Mouse (Mus musculus) heart, postnatal 36 days (tissue): ENCODE results near the gene Galr3. TPM values are rescaled to one million over a fixed set of nuclear protein-coding genes. Genes with fewer than 3 reads are reported as not detected.
"Not testable (repeated sequence)": the region's sequence is repeated elsewhere in the genome, so short reads cannot be mapped to it uniquely, and the experiment has no call there.

Experiments
- DNase-seq, 2 experiments: peaks; one replicate each; pipeline ENCODE4 v3.0.0; 2021 to 2022
- intact Hi-C: fragments of 180-260 bp; cut with DNase I; formaldehyde crosslinking; loops from one replicate; pipeline ENCODE4 v1.15.1; 2025
- total RNA-seq, 2 experiments: library from RNA; stranded (reverse); gene quantifications; 2 replicates each; pipeline ENCODE4 v1.2.3; 2021

Gene Galr3
- total RNA-seq = not detected

GRCm38 (mm10) chr15:79041585-79041984, at the start of gene Galr3:
Gene Galr3, plus strand, starts transcription at chr15:79041885.
- intact Hi-C loops = no loop called here
- DNase-seq = no peak

DNA sequence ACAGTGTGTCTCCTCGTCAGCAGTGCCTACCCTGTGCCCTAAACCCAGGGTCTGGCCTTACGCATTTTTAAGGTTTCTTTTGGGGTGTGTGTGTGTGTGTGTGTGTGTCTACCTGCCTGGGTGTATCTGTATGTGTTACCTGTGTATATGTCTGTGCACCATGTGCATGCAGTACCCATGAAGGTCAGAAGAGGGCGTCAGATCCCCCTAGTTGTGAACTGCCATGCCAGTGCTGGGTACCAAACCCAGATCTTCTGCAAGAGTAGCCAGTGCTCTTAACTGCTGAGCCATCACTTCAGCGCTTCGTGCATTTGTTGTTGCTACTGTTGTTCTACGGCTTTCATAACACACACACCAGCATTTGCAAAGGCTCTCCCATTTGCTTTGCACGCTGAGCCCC, 49.5 kb upstream of the Galr3 start:
- no peak for DNase-seq
- intact Hi-C loops = no loop called here

DNA sequence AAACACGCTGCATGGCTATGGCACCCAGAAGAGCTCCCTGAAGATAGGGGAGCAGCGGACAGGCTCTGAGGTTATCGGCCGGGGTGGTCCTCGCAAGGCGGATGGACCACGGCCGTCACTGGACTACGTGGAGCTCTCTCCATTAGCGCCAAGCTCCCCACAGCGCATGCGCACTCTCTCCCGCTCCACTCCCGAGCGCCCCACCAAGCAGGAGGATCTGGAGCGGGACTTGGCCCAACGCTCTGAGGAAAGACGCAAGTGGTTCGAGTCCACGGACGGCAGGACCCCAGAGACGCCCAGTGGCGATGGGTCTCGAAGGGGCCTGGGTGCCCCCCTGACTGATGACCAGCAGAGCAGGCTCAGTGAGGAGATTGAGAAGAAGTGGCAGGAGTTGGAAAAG, 48.8 kb upstream of the Galr3 start:
- intact Hi-C loops = no loop called here
- DNase-seq = no peak

DNA sequence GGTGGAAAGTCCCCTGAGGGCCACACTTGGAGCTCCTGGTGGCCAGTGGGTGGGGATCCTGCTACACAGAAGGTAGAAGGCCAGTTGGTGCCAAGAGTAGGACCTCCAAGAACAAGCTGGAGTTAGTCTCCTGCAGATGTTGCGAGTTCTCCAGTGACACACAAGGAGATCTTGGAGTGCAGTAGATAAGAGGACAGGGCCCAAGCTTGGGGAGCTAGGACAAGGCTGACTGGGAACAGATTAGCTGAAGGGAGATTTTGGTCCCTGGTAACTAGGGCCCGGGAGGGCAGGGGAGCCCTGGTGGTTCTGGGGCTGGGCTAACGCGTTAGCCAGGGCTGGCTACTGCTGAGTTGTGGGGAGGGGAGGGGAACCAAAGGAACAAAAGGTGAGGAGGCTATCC, 45.8 kb upstream of the Galr3 start:
- intact Hi-C loops = no loop called here
- no peak for DNase-seq

- intact Hi-C loops = no loop called here
- DNase-seq = no peak
These were observed 45.0 kb upstream of the Galr3 start for GRCm38 (mm10) chr15:78996663-78997062.

- DNase-seq = no peak
- intact Hi-C loops = no loop called here
These were observed 43.3 kb upstream of the Galr3 start for GRCm38 (mm10) chr15:78998348-78998747.

GRCm38 (mm10) chr15:78999586-78999985, 42.1 kb upstream of the Galr3 start:
- intact Hi-C loops = no loop called here
- no peak for DNase-seq

- intact Hi-C loops = no loop called here
- no peak for DNase-seq
These were observed 41.3 kb upstream of the Galr3 start for GRCm38 (mm10) chr15:79000357-79000791.

DNA sequence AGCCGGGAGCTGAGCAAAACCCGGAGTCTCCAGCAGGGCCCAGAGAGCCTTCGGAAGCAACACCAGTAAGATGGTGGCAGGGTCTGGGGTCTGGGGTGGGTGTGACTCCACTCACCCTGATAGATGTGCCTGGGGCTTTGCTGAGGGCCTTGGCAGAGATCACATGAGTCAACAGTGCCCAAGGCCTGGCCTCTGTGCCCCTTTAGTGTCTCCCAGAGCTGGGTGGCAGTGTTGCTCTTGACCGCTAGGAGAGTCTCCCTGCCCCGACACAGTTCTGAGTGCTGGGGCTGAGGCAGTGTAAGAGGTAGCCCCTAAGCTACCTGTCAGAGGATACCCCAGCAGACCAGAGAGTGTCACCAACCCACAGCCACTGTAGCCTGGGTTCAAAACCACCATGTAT, 40.1 kb upstream of the Galr3 start:
- intact Hi-C loops = no loop called here
- no peak for DNase-seq

DNA sequence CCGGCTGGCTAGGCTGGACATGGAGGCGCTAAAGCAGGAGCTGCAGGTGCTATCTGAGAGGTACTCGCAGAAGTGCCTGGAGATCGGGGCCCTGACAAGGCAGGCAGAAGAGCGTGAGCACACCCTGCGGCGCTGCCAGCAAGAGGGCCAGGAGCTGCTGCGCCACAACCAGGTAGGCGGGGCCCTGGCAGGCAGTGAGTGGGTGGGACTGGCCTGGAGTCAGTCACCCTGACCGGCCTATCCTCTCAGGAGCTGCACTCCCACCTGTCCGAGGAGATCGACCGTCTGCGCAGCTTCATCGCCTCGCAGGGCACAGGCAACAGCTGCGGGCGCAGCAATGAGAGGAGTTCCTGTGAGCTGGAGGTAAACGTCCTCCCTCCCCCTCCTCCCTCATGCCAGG, 39.6 kb upstream of the Galr3 start:
- intact Hi-C loops = no loop called here
- DNase-seq = no peak

DNA sequence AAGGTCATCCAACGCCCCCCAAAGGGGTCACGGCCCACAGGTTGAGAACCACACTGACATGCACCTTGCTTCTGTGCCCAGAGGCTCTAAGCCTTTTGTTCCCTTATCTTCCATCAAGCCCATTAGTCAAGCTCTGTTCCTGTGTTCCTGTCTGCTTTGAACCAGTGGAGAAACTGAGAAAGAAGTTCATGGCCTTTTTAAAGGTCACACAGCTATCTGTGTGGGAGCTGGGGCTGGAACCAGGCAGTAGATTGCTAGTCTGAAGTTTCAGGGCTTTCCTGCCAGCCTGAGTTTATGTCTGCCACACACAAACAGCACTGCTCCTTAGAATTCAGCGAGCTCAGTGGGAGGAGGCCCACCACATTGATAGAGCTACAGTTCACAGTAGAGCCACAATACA, 38.6 kb upstream of the Galr3 start:
- no peak for DNase-seq
- intact Hi-C loops = no loop called here

- intact Hi-C loops = no loop called here
- DNase-seq = no peak
These were observed 36.1 kb upstream of the Galr3 start for GRCm38 (mm10) chr15:79005581-79005980.

GRCm38 (mm10) chr15:79006638-79007037, 35.0 kb upstream of the Galr3 start:
- no peak for DNase-seq
- intact Hi-C loops = no loop called here

DNA sequence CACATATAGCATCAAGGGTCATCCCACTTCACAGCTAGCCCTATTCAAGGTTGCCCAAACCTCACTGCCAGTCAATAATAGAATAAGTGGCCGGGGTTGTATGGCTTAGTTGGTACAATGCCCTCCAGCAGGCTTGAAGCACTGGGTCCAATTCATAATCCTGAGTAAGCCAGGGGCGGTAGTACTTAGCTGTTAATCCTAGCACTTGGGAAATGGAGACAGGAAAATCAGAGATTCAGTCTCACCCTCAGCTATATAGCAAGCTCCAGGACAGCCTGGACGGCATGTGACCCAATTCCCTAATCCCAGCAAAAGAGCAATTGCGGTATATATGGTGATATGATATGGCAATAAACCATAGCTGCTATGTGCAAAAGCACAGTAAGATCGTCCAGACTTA, 34.6 kb upstream of the Galr3 start:
- intact Hi-C loops = no loop called here
- DNase-seq = no peak

GRCm38 (mm10) chr15:79007836-79008235, 33.8 kb upstream of the Galr3 start:
- DNase-seq, intact Hi-C loops: not testable (repeated sequence)

GRCm38 (mm10) chr15:79009734-79010133, 32.0 kb upstream of the Galr3 start:
- intact Hi-C loops = no loop called here
- no peak for DNase-seq

GRCm38 (mm10) chr15:79011550-79011949, 30.1 kb upstream of the Galr3 start:
- DNase-seq = no peak
- intact Hi-C loops = no loop called here

GRCm38 (mm10) chr15:79013382-79013781, 28.3 kb upstream of the Galr3 start:
- intact Hi-C loops = no loop called here
- no peak for DNase-seq

DNA sequence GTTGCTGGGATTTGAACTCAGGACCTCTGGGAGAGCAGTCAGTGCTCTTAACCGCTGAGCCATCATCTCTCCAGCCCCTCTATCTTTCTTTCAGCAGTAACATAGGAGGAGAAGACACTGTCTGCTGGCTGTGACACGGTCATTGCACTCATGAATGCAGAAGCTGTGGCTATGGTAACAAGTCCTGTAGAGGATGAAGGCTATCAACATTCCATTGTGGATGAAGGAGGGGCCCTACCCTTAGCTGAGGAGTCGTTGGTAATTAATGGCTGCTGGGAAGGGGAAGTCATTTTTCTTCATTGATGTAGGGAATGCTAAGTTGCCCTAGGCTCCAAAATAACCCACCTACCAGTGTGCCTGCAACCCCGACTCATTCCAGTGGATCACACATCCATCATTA, 23.5 kb upstream of the Galr3 start:
- intact Hi-C loops = no loop called here
- DNase-seq = no peak

DNA sequence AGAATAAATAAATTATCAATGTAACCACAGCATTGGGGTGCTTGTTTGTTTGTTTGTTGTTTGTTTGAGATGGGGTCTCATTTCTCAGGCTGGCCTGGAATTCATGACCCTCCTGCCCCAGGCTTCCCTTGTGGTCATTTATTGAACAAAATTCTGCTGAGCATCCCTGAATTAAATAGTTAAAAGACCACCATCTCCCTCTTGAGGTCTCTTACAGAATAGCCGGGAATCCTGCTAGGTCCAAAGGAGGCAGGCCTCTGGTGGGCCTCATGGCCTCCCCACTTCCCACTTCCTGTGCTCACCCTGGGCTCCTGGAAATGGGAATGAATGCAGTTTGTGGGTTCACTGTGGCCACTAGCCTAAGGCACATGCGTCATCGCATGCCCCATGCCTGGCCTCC, 22.8 kb upstream of the Galr3 start:
- intact Hi-C loops = no loop called here
- DNase-seq = no peak

GRCm38 (mm10) chr15:79022671-79023230, 18.9 kb upstream of the Galr3 start:
- intact Hi-C loops = no loop called here
- no peak for DNase-seq

GRCm38 (mm10) chr15:79023366-79023765, 18.3 kb upstream of the Galr3 start:
- no peak for DNase-seq
- intact Hi-C loops = no loop called here

DNA sequence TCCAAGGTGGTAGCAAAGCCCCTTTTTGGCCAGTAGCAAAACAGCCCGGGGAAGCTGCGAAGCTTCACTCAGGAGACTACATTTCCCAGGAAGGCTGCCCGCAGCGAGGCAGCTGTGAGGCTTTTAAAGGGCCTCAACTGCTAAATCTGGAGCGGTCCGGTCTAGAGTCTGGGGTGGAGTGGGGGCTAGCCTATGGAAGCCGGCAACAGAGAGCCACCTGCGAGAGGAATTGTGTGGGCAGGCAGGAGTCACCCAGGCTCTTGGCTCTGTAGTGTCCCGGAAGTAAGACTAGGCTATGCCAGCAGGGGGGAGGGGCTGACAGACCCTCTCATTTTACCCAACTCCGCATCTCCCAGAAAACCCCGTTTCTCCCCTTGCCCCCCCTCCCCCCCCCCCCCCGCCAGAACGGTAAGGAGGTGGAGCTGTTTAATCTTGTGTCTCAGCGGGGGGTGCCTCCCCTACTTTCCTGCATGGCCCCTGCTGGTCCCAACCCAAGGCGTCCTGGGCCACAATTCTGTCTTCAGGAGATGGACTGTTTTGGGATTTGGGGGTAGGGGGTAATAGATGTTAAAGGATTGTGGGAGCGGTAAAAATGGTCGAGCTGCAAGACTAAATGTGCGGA, 15.9 kb upstream of the Galr3 start:
- intact Hi-C loops = no loop called here
- no peak for DNase-seq
